Mouse (Mus musculus): ENCODE data around the gene Abhd12b. TPM values are rescaled to one million over a fixed set of nuclear protein-coding genes. Genes with fewer than 3 reads are reported as not detected.

Abhd12b gene
- total and polyA plus RNA-seq, 3 experiments, result 0.23 TPM; not detected in 2

DNA sequence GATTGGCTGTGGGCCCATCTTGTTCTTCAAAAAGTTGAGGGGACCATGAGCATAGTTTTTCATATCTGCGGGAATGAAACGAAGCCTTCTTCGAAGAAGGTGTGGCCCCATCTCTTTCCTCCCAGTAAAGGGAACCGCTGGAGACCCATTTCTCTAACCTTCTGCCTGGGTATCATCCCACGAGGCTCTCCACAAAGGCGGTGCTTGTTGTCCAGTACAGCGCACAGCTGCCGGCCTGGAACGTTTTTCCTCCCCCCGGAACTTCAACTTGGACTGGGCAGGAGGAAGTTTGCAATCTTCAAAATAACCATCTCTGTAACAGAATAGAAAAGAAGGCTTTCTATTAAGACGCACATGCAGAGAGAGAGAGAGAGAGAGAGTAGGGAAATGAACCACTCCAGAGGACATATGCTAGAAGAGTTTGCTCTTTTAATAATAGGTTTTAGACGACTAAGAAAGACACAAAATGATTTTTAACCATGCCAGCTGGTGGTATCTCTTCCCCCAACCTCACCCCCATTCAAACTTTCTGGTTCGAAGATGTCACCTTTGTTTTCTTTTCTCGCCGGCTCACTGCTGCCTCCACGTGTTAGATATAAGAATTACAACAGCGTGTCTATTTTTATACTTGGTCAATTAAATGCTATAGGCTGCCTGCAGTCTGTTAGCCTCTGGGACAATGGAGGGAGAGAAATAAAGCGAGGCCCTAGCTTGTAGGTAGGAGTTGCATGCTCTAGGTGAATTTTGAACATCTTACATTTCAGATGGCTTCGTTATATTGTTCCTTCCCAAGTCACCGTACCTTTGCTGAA lies 9.1 kb upstream of the Abhd12b start (continued):
- TF ChIP-seq CTCF (conservative IDR thresholded peaks at IDR 0.05 in 1 of 2, IDR thresholded peaks at IDR 0.05 in 1 of 2; ENCODE audit: low read depth in 2 of 2, low read length in 2 of 2), result peak; percentile 91 to 97

DNA sequence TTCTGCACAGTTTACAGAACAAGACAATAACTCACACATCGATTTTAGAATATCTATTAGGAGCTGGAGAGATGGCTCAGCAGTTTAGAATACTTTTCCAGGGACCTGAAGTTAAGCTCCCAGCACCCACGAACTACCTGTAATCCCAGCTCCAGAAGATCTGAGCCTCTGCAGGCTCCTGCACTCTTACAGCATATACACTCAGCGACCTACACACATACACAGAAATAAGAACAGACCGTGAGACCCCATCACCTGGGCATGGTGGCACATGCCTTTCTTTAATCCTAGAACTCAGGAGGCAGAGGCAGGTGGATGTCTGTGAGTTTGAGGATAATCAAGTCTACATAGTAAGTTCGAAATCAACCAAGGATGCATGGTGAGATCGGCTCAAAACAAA lies 8.4 kb upstream of the Abhd12b start:
- Histone ChIP-seq H3K9ac (ENCODE audit: insufficient read depth, low read depth) (no peak overlapping the region), H3K4me2 (ENCODE audit: insufficient read depth, low read depth, poor library complexity, severe bottlenecking) (no peak overlapping the region), H3K27me3 (replicated peaks) (no peaks in the 10 kb centered on the region), H3K4me3 (replicated peaks in 1 of 3; ENCODE audit: low read depth in 2 of 3, low read length in 2 of 3, poor library complexity in 1 of 3) (no peak overlapping the region), H3K4me1 (ENCODE audit: control insufficient read depth in 1 of 2, insufficient read depth in 2 of 2) (peaks cover 3 to 32% of the 10 kb centered on the region in 2 experiments), H3K9me3 (replicated peaks; ENCODE audit: low read length) (no peaks in the 10 kb centered on the region), H3K27ac (ENCODE audit: insufficient read depth, low read depth) (no peak overlapping the region), H3K36me3 (replicated peaks in 1 of 2; ENCODE audit: control insufficient read depth in 1 of 2, insufficient read depth in 1 of 2, low read length in 1 of 2) (peaks cover 0 to 2% of the 10 kb centered on the region in 2 experiments), H3K79me2 (replicated peaks; ENCODE audit: control insufficient read depth, extremely low read depth, insufficient read depth, poor library complexity, severe bottlenecking) (no peaks in the 10 kb centered on the region)
- no peak for DNase-seq (ENCODE audit: extremely low read depth)
- in situ Hi-C loops (cut with MboI; ENCODE audit: low pct_ligation_motif_present, low pct_unique_long_range_greater_than_20kb, low sequenced_read_pairs), result loop anchor here (10.0 kb wide), 1 partner anchor 71 kb away; no protein-coding TSS in a partner anchor
- TF ChIP-seq HCFC1 (IDR thresholded peaks at IDR 0.05; ENCODE audit: low read depth, low read length), result no peak
- TF ChIP-seq JUND (conservative IDR thresholded peaks at IDR 0.05; ENCODE audit: low read depth, low read length), result no peak
- TF ChIP-seq NELFE (IDR thresholded peaks at IDR 0.05; ENCODE audit: low read depth, low read length), result no peak
- no peak for TF ChIP-seq ZKSCAN1 (IDR thresholded peaks at IDR 0.05; ENCODE audit: borderline replicate concordance, low read depth, low read length)
- TF ChIP-seq TBP (conservative IDR thresholded peaks at IDR 0.05; ENCODE audit: low read depth, low read length), result no peak
- TF ChIP-seq EP300 (IDR thresholded peaks at IDR 0.05; ENCODE audit: low read length), result no peak
- TF ChIP-seq CHD2 (IDR thresholded peaks at IDR 0.05; ENCODE audit: low read length), result no peak
- no peak for TF ChIP-seq SMC3 (IDR thresholded peaks at IDR 0.05; ENCODE audit: low read depth, low read length)
- TF ChIP-seq MEF2A (IDR thresholded peaks at IDR 0.05; ENCODE audit: borderline replicate concordance, low read depth, low read length), result no peak
- no peak for TF ChIP-seq UBTF (IDR thresholded peaks at IDR 0.05; ENCODE audit: low read depth, low read length)
- no peak for TF ChIP-seq MXI1 (IDR thresholded peaks at IDR 0.05; ENCODE audit: low read depth, low read length)
- no peak for TF ChIP-seq IRF4 (IDR thresholded peaks at IDR 0.05; ENCODE audit: low read depth, low read length)
- TF ChIP-seq MAX (IDR thresholded peaks at IDR 0.05; ENCODE audit: low read length), result no peak
- no peak for TF ChIP-seq USF2 (conservative IDR thresholded peaks at IDR 0.05; ENCODE audit: low read depth, low read length)
- dilution Hi-C loops (cut with MboI; ENCODE audit: extremely low pct_ligation_motif_present, extremely low pct_unique_long_range_greater_than_20kb, low sequenced_read_pairs), result no loop called here

DNA sequence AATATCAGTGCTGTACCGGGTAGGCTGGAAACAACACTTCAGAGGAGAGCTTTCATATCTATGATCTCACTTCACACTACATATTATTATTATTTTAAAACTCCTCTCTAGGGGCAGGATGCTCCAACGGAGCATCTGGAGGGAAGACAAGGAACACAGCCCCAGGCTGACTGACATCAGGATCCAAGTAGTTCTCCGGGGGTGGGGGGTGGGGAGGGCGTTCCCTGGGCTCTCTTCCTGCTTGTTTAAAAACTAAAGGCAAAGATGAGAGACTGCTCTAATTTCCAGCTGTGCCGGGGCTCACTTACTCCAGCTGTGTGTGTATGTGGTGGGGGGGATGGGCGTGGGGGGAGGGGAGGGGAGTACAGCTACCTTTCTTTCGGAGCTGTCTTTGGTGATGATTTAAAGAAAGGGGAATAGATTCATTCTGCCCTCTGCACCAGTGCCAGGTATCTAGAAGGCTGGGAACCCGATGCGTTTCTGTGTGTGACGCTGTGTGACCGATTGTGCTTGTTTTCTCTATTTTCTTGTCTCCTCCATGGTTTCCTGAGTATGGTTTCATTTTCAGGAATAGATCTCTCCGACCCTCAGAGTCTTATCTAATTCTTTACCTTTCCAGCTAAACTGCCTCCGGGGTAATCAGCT lies 5.8 kb upstream of the Abhd12b start:
- in situ Hi-C loops (cut with MboI; ENCODE audit: low pct_ligation_motif_present, low pct_unique_long_range_greater_than_20kb, low sequenced_read_pairs), result loop anchor here (10.0 kb wide), 1 partner anchor 73 kb away; no protein-coding TSS in a partner anchor
- H3K9me3 ChIP-seq (replicated peaks; ENCODE audit: low read length), result no peaks in the 10 kb centered on the region
- peaks cover 1% of the 10 kb centered on the region for H3K27me3 ChIP-seq (replicated peaks)
- TF ChIP-seq POLR2AphosphoS2 (IDR thresholded peaks at IDR 0.05; ENCODE audit: low read depth, low read length) (no peak), CHD2 (IDR thresholded peaks at IDR 0.05; ENCODE audit: low read length) (peak; percentile 92), SIN3A (IDR thresholded peaks at IDR 0.05; ENCODE audit: low read length) (no peak), HCFC1 (IDR thresholded peaks at IDR 0.05; ENCODE audit: low read depth, low read length) (0 out of 2 replicates have a peak, but pooled peaks have one; percentile 9), ETS1 (conservative IDR thresholded peaks at IDR 0.05; ENCODE audit: low read depth, low read length) (0 out of 2 replicates have a peak, but pooled peaks have one; percentile 16), TBP (conservative IDR thresholded peaks at IDR 0.05; ENCODE audit: low read depth, low read length) (no peak), MAFK (IDR thresholded peaks at IDR 0.05; ENCODE audit: insufficient replicate concordance, low read length) (no peak)
- dilution Hi-C loops (cut with MboI; ENCODE audit: extremely low pct_ligation_motif_present, extremely low pct_unique_long_range_greater_than_20kb, low sequenced_read_pairs), result no loop called here
- H3K4me1 ChIP-seq (ENCODE audit: control insufficient read depth in 1 of 2, insufficient read depth in 2 of 2), result peaks cover 3 to 25% of the 10 kb centered on the region in 2 experiments
- peak overlapping the region; percentile 83 for H3K4me2 ChIP-seq (ENCODE audit: insufficient read depth, low read depth, poor library complexity, severe bottlenecking)
- H3K79me2 ChIP-seq (replicated peaks; ENCODE audit: control insufficient read depth, extremely low read depth, insufficient read depth, poor library complexity, severe bottlenecking), result no peaks in the 10 kb centered on the region
- no peaks in the 10 kb centered on the region for H3K36me3 ChIP-seq (replicated peaks in 1 of 2; ENCODE audit: control insufficient read depth in 1 of 2, insufficient read depth in 1 of 2, low read length in 1 of 2)
- H3K27ac ChIP-seq (ENCODE audit: insufficient read depth, low read depth), result no peak overlapping the region
- H3K9ac ChIP-seq (ENCODE audit: insufficient read depth, low read depth), result peak overlapping the region; percentile 73
- DNase-seq (ENCODE audit: extremely low read depth), result peak; percentile 21
- peak overlapping the region; percentile 45 to 62 (median 50) for H3K4me3 ChIP-seq (replicated peaks in 1 of 3; ENCODE audit: low read depth in 2 of 3, low read length in 2 of 3, poor library complexity in 1 of 3)

Data from CH12.LX (cell line).